Mouse (Mus musculus) heart, postnatal 0 days (tissue): Measurements from ENCODE around the gene B3gat1.

Source experiments
- CTCF ChIP-seq: IDR thresholded peaks from 2 replicates; pipeline ENCODE4 v1.5.1; 2016; ENCODE audit warnings: antibody characterized with exemption, control low read depth, low read depth
- EP300 ChIP-seq: IDR thresholded peaks from 2 replicates; pipeline ENCODE4 v1.6.1; 2016; ENCODE audit warnings: antibody characterized with exemption, low read depth

GRCm38 (mm10) chr9:26689171-26689570, 44.4 kb upstream of the B3gat1 start:
- TF ChIP-seq EP300 (no peak), CTCF (no peak)
